Mouse (Mus musculus): ENCODE measurements around the gene Retsat.

Gene Retsat

DNA sequence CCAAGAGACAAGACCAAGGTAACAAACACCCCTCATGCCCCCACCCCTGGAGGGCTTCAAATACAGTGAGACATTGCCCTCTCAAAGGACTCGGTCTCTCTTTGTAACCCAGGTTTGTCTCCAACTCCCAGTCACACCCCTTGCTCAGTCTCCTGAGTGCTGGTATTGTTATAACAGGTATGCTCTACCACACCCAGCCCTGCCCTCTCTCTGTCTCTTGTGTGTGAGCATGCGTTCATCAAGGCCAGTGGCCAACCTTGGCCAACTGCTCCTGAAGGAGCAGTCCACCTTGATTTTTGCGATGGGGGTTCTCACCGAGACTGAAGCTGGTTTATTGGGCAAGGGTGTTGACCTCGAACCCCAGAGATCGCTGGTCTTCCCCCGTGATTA is 57.8 kb downstream of the Retsat start:
- DNase-seq (ENCODE audit: extremely low read depth, insufficient read length, low spot score) = no peak

GRCm38 (mm10) chr6:72658006-72658405 is 59.7 kb downstream of the Retsat start:
- no peak for DNase-seq (ENCODE audit: extremely low read depth, insufficient read length, low spot score)
